Mouse (Mus musculus) CH12F3 (cell line): Measurements from ENCODE around the gene Peg12.

ENCODE experiments used
- in situ Hi-C: fragments of 300-500 bp; cut with MboI; formaldehyde crosslinking; loops from 2 replicates; pipeline ENCODE4 v1.14.3; 2020; ENCODE audit warnings: low sequenced_read_pairs

Gene Peg12

DNA sequence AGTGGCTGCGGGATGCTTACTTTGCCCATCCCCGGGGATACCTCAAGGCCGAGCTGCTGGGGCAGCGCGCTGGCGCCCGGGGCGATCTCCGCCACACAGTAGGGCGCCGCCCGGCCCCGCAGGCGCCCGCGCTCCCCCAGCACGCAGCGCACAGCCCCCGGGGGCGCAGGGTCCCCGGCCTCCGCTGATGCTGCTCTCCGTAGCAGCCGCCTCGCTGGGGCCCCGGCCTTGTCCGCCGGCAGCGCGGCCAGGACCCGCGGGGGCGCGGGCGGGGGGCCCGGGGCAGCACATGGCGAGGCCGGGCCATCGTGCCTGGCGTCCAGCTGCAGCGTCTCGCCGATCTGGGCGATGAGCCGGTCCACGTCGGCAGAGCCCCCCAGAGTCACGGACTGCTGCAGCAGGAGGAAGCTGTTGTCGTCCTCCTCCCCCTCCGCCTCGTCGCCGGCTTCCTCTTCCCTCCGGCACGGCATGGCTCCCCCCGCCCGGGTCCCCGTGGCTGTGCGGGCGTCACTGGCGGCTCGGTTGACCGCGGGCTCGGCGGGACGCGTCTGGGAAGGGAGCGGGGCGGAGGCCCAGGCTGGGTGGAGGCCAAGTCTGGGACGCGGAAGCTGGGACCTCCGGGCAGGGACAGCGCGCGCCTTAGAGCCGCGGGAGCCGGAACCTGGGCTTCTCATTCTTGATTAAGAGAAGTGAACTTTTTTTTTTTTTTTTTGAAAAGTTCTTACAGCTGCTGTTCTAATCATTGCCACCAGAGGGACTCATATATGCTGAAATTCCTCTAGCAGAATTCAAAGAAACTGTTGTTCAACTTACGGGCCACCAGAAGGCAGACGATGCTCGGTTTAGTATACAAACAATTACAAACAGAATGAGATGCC, at the start of gene Peg12:
Gene Peg12, minus strand, starts transcription at position 633 of the 878 bp plus-strand sequence.
- in situ Hi-C loops: no loop called here

- in situ Hi-C loops: no loop called here
Observed at GRCm38 (mm10) chr7:62486139-62486538, 21.8 kb upstream of the Peg12 start.

GRCm38 (mm10) chr7:62463007-62463877, 1.1 kb downstream of the Peg12 start:
- in situ Hi-C loops: no loop called here

GRCm38 (mm10) chr7:62462229-62463006, 1.9 kb downstream of the Peg12 start:
- in situ Hi-C loops: no loop called here

DNA sequence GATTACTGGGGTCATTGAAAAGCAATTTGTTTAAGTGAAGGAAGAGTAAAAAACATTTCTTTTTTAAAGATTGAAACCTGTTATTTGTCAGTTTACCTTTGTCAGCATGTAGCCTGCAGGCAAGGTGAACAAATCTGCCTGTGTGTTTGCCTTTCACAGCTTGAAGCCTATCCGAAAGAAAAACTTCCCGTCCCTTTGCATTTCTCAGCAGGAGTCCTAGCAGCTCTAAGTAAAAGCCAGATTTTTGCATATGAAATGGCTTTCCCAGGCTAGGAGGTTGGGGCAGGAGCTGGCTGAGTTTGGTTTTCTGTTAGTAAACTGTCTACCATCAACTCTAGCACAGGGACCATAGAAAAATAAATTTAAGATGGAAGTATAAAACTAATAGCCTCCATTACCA, 12.0 kb downstream of the Peg12 start:
- in situ Hi-C loops: no loop called here

GRCm38 (mm10) chr7:62445431-62446165, 18.7 kb downstream of the Peg12 start:
- in situ Hi-C loops: no loop called here

DNA sequence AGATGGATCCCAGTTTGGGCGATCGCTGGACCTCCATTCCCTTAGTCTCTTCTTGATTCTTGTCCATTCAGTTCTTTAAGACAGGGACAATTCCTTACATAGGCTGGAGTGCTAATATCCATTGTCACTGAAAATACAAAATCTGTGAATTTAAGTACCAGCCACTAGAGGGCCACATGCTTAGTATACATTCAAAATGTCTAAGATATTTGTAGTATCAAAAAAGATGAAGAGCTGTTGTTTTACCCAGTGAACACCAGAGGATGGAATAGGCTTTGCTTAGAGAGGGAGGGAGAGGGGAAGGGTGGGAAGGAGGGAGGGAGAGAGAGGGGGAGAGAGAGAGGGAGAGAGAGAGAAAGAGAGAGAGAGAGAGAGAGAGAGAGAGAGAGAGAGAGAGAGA, 27.9 kb downstream of the Peg12 start:
- in situ Hi-C loops: no loop called here

DNA sequence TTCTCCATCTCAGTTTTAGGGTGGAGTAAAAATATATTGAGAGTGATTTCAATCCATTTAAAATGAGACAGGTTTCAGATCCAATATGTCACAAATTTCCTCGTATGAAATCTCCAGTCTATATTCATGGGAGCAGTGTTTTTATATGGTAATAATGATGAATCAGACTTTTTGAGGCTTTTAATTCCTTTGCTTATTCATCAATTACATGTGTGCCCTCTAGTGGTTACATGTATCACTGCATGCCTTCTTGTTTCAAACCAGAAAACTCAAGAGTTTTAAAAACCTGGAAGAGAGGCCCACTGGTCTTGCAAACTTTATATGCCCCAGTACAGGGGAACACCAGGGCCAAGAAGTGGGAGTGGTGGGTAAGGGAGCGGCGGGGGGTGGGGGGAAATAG, 31.1 kb downstream of the Peg12 start:
- in situ Hi-C loops: no loop called here

DNA sequence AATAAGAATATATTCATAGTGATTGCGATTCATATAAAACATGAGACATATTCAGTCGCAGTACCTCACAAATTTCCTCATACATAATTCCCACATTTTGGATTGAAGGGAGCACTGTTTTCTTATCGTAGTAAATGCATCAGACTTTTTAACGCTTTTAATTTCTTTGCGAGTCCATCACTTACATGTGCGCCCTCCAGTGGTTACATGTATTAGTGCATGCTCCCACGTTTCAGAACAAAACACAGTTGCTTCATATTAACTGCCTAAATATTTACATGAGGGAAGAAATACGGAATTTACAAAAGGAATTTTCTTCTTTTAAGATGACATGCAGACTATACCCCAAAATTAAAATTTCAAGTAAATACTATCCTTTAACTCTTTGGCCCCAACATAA, 36.0 kb downstream of the Peg12 start:
- in situ Hi-C loops: no loop called here

- in situ Hi-C loops: no loop called here
Observed at GRCm38 (mm10) chr7:62423210-62423609, 41.1 kb downstream of the Peg12 start.

DNA sequence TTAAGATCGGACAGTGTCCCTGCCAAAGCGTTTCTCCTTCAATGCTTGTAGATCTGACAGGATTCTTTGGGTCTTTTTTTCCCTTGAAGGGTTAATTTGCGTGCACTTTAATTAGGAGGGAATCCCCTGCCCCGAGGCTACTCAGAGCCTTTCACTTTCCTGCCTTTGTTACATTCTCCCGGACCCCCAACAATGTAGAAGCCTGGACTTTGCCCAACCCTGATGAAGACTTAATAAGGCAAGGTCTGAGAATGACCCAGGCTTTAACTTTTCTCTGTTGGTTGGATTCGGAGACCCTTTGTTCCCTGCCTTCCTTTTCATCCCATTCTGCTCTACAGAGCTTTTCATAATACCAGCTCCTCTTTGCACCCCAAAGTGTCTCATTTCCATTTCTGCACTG, 43.7 kb downstream of the Peg12 start:
- in situ Hi-C loops: no loop called here

DNA sequence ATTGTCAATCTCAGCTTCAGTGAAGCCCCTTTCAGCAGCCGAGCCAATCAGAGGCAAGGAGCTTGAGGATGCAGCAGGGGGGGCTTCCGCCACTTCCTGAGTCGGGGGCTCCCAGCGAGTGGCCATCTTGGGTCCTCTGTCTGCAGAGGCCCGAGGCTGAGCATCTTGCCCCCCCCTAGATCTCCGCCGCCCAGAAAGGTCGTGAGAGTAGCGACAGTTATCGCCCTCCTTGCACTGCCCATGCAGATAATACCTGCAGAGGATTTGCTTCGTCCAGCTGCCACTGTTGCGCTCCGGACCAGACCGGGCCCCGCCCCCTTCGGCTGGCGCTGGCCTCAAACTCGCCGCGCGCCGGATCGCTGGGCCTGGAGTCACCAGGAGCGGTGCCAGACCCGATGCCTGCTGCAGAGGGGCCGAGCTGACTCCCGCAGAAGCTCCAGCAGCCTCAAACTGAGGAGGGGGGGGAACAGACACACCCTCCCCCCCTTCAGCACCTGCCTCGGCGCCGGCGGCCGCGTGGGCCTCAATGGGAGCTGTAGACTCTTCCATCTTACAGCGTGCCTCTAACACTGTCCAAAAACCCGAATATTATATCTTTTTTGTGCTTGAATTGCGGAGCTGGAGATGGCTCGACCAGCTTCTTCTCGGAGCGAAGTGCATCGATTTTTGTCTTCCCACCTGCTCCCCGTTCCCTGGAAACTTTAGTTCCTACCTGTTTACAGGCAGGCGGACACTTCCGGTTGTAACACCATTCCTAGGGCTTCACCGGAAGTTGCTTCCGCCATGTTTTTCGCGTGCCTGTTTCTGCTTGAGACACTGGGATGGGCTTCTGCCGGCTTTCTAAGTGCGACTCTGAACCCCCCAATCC, 44.6 kb downstream of the Peg12 start, which contains the start of gene Mkrn3:
Gene Mkrn3, minus strand, starts transcription at position 647 of the 868 bp plus-strand sequence.
- in situ Hi-C loops: no loop called here

GRCm38 (mm10) chr7:62419105-62419492, 45.2 kb downstream of the Peg12 start:
- in situ Hi-C loops: no loop called here

- in situ Hi-C loops: no loop called here
Observed at GRCm38 (mm10) chr7:62418346-62418745, 46.0 kb downstream of the Peg12 start.

- in situ Hi-C loops: no loop called here
Observed at GRCm38 (mm10) chr7:62416173-62416572, 48.1 kb downstream of the Peg12 start.

DNA sequence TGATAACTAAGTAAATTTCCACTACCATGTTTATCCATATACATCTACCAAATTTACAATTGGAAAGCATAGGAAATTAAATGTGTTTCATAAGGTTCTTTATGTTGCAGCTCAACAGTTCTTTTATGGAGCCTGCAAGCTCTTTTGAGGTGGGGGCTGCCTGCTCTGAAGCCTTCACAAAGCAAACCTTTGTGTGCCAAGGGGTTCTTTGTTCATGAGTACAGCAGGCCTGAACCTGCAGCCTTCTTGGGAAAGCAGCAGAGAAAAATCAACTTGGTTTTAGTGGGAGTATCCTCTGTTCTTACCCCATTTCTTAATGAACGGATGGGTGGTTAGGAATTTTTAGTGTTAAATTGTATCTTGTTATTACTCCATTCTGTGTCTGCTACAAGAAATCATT, 49.1 kb downstream of the Peg12 start:
- in situ Hi-C loops: no loop called here
